Mouse (Mus musculus) lung, postnatal 14 days (tissue): Measurements from ENCODE around the gene Hist1h3e.

Experiments
- DNase-seq: peaks from one replicate; pipeline ENCODE4 v3.0.0; 2021

Gene Hist1h3e

GRCm38 (mm10) chr13:23536076-23536822 lies 25.9 kb downstream of the Hist1h3e start:
- no peak for DNase-seq

- peak; percentile 88 for DNase-seq
Observed at GRCm38 (mm10) chr13:23535137-23536075, 26.8 kb downstream of the Hist1h3e start, which contains the start of gene Hist1h3g. TSS of gene Hist1h3g (plus strand) at chr13:23535422.

DNA sequence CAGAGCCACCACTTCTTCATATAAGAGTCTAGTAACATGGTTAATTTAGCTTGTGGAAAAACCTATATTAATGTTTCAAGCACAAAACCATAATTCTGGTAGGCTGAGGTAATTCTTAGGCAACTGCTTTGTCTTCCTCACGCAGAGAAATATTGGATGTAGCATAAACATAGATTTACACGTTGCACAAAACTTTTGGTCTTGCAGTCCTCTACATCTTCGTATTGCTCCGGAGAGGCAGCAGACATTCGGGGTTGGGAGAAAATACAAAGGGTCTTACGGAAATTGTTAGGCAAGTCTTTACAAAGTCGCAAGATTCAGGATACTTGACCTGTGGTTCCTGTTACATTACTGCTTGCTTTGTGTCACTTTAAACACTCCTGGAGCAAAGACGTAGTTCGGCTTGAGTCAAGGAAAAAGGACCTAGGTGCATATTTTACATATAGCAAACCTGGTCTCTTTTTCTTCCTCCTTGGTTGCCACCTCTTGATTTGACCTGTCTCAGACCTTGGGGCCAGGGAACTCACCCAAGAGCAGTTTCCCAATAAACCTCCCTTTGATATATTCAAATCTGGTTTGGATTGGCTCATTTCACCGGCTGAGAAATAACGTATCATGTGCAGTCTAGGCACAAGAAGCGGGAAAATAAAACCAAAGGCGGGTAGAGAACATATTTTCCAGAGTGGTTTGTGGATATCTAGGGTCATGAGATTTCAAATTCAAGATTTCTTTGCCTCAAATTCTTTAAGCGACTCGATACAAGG lies 27.6 kb downstream of the Hist1h3e start:
- no peak for DNase-seq

GRCm38 (mm10) chr13:23533560-23534367 lies 28.4 kb downstream of the Hist1h3e start, which contains the start of gene Hist1h2af:
TSS of gene Hist1h2af (plus strand) at chr13:23533906.
- peak; percentile 68 for DNase-seq

GRCm38 (mm10) chr13:23532262-23533075 lies 29.7 kb downstream of the Hist1h3e start:
- DNase-seq = no peak

- DNase-seq = peak; percentile 97
Observed at GRCm38 (mm10) chr13:23530901-23531875, 31.0 kb downstream of the Hist1h3e start, which contains the start of gene Hist1h4h. TSS of gene Hist1h4h (plus strand) at chr13:23531050.

DNA sequence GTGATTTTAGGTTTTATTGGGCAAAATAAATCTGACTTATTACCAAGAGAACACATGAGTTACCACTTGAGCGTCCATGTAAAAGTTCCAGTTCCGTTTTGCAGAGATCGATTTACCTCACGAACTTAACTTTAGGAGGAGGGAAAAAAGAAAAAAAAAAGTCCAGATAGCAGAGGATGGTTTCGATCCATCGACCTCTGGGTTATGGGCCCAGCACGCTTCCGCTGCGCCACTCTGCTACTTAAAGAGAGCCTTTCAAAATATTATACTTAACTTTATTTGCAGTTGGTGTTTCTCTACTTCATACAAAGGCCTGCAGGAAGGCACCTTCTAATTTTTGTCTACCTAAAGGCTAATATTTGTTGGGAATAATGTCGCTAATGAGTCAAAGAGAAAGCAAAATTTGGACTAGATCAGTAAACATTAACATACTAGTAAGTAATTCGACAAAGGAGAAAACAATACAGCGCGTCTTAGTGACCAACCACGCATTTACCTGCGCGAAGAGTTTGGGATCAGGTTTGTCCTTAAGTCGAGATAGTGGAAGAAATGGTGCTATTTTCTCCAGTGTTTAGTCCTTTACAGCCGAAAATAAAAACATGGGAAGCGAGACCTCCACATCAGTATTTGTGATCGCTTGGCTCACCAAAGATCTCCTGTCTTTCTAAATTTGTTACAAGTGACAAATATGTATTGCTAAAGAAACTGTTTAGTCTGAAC lies 31.8 kb downstream of the Hist1h3e start:
- peak; percentile 70 for DNase-seq

DNA sequence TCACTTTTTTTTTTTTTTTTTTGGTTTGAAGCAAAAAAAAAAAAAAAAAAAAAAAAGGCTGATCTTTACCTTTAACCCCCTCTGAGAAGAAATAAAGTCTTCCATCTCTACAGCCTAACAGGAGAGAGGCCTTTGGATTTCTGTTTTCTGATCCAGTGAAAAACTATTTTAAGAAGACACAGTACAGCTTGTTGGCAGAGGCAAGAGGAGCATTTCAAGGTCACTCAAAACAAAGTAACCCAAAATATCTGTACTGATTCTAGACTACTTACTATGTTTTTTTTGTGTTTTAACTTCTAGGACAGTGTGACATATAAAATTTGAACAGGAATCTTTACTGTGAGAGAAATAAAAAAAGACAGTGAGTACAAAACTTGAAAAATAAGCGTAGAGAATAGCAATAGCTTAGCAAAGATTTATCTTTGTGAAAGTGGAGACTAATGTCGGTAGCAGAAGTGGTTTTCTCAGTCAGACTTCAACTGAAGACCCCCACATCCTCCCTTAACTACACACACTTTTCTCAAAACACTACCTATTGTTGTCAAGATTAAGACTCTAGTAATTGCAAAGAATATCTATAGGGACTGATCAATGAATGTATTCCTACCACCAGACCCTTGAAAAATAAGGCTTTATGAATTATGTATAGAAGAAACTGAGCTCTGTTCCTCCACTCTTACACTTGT lies 32.5 kb downstream of the Hist1h3e start:
- DNase-seq = no peak

- no peak for DNase-seq
Observed at GRCm38 (mm10) chr13:23529005-23529404, 33.2 kb downstream of the Hist1h3e start.

DNA sequence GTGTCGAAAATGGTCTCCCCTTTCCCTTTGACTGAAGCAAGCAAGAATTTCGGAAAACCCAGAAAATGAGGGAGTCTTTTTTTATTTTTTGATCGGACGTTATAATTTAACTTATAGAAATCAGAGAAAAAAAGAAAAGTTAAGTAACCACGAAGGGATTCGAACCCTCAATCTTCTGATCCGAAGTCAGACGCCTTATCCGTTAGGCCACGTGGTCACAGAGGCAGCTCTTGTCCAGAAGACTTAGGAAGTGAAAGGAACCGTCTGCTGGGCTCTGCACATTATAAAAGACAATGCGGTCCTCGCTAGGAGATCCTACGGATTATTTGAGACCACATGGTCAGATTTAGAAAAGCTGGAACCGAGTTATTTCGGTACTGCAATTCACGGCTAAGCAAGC lies 35.9 kb downstream of the Hist1h3e start:
- DNase-seq = peak; percentile 96

DNA sequence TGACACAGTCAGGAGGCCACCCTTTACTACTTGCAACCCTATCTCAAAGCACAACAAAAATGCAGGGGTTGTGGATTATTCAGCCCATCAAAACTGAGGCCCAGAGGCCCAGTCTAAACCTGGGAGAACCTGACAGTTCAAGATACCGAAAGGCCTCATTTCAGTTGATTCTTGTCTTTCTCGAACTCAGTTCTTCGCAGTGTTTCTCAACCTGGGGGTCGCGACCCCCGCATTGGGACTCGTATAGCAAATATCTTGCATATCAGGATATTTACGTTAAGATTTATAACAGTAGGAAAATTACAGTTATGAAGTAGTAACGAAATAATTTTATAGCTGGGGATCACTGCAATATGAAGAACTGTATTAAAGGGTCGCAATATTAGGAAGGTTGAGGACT lies 36.3 kb downstream of the Hist1h3e start:
- no peak for DNase-seq

DNA sequence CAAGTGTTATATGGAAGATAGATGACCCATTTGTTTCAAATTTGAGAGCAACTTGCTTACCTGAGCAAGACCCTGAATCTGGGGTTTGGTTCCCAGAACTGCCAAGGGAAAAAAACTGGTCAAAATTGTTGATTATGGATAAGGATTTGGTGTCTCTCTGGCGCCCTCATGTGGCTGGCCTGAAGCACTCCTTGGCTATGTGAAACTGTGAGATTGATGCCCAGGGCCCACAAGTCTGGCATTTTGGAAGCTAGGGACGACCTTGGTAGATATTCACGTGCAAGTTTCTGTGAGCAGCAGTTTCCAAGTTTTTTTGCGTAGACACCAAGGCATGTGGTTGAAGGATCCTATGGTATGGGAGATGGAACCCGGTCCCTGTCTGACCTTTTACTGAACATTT lies 37.5 kb downstream of the Hist1h3e start:
- peak; percentile 77 for DNase-seq

GRCm38 (mm10) chr13:23523976-23524375 lies 38.2 kb downstream of the Hist1h3e start:
- DNase-seq = no peak

- peak; percentile 80 for DNase-seq
Observed at GRCm38 (mm10) chr13:23521703-23522102, 40.5 kb downstream of the Hist1h3e start.

DNA sequence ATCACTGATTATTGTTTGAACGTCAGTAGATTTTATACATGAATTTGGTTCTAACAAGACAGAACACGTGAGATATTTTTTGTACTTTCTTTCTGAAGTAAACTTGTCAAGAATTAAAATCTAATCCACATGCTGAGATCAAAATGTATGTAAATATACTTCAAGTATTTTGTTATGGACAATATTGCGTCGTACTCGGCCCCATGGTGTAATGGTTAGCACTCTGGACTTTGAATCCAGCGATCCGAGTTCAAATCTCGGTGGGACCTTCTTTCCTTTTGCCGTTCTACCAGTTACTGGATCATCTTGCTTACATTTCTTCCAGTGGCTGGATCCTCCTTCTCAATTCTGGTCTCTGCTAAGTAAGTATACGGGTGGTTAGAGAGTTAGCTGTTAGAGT lies 42.8 kb downstream of the Hist1h3e start:
- peak; percentile 84 for DNase-seq

DNA sequence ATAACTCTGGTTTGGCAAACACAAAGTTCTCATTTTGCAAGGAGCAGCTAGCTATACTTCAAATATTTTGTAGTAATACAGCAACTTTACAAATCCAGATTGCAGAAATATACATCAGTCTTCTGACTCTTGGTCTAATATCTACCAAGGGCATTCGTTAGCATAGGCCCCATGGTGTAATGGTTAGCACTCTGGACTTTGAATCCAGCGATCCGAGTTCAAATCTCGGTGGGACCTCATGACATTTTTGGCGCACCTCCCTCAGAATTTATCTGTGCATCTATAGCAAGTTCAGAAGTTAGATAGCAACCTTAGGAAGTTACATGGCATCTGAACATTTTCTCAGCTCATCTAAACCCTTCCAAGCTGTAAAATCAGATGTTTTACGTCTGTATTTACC lies 43.3 kb downstream of the Hist1h3e start:
- DNase-seq = peak; percentile 88

GRCm38 (mm10) chr13:23518295-23518603 lies 43.9 kb downstream of the Hist1h3e start:
- DNase-seq = no peak

DNA sequence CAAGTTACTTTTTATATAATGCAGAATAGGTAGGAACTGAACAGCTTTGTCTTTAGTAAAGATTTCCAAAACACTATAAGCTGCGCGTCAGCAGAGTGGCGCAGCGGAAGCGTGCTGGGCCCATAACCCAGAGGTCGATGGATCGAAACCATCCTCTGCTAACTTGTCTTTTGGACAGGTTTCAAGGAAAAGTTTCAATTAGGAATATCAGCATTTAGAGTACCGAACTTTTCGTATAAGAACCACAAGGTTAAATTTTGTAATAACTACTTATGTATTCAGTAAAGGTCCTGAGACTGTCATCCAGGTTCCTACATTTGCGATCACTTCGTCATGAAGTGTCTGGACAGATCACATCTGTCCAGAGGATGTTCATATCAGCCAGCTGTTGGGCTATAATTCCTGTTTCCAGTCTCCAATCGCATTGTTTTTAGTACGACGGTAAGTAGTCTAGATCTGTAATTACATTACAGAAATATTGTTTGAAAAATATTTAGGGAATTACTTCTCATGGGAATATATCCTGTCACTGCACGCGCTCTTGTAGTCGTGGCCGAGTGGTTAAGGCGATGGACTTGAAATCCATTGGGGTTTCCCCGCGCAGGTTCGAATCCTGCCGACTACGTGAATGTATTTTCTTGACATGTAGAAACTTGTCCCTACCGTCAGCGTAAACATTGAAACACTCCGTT lies 44.4 kb downstream of the Hist1h3e start:
- peak; percentile 92 for DNase-seq
